Mouse (Mus musculus): ENCODE data around the gene Cd38. TPM values are rescaled to one million over a fixed set of nuclear protein-coding genes. Genes with fewer than 3 reads are reported as not detected.

Cd38 gene
- total RNA-seq, 1 experiment: 11.2 TPM

DNA sequence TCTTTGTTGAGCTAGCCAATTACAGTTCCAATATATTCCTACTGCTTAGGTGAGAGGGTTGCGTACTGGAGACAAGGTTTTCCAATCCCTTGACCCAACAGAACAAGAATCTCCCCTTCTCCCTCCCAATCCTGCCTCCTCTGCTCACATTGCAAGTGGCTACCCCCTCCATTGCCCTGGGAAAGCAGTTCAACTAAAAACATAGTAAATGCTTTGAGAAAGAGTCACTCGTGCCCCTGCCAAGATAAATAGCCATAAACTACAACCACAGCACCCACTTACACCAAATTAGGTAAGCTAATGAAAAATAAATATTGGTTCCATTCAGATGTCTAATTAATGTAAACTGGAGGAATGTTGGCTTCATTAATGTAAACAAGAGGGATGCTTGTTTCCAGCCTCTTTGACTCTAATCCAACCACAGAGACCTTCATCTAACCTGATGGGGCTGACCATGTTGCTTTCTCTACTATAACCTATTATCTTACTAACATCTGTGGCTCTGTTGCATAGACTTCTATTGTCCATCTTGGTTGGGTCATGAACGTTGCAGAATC is 91.6 kb downstream of the Cd38 start:
- H3K9ac ChIP-seq (ENCODE audit: insufficient read depth, low read depth, low read length, poor library complexity, severe bottlenecking): no peak overlapping the region
- no peak for DNase-seq (ENCODE audit: low read depth, low spot score)
- H3K27ac ChIP-seq (ENCODE audit: insufficient read depth, low read depth, low read length, poor library complexity, severe bottlenecking): no peak overlapping the region
- in situ Hi-C loops (cut with MboI; ENCODE audit: low sequenced_read_pairs in 2 of 2, unreplicated experiment in 2 of 2): no loop called here
- H3K36me3 ChIP-seq (ENCODE audit: control insufficient read depth, insufficient read depth, low read length, poor library complexity, severe bottlenecking): no peaks in the 10 kb centered on the region
- TF ChIP-seq ZC3H11A (IDR thresholded peaks at IDR 0.05; ENCODE audit: borderline replicate concordance, low read depth, low read length) (no peak), MAFK (IDR thresholded peaks at IDR 0.05; ENCODE audit: insufficient read depth, low read depth, low read length) (no peak), ZNF384 (IDR thresholded peaks at IDR 0.05; ENCODE audit: low read depth, low read length) (no peak), CHD2 (IDR thresholded peaks at IDR 0.05; ENCODE audit: low read depth, low read length) (no peak), HCFC1 (IDR thresholded peaks at IDR 0.05; ENCODE audit: borderline replicate concordance, insufficient read depth, low read length) (no peak)
- no peak overlapping the region for H3K4me3 ChIP-seq (ENCODE audit: insufficient read depth in 1 of 2, low read depth in 1 of 2, low read length in 2 of 2, poor library complexity in 1 of 2, severe bottlenecking in 1 of 2)
- no peaks in the 10 kb centered on the region for H3K9me3 ChIP-seq (ENCODE audit: control insufficient read depth, insufficient read depth, low read depth, low read length)
- H3K4me1 ChIP-seq (ENCODE audit: control insufficient read depth in 2 of 2, insufficient read depth in 2 of 2, low read length in 2 of 2, poor library complexity in 1 of 2): no peaks in the 10 kb centered on the region; a peak in 1 of 4 replicates

- no peak overlapping the region for H3K27ac ChIP-seq (ENCODE audit: insufficient read depth, low read depth, low read length, poor library complexity, severe bottlenecking)
- no peaks in the 10 kb centered on the region for H3K9me3 ChIP-seq (ENCODE audit: control insufficient read depth, insufficient read depth, low read depth, low read length)
- no peak for DNase-seq (ENCODE audit: low read depth, low spot score)
- H3K4me3 ChIP-seq (ENCODE audit: insufficient read depth in 1 of 2, low read depth in 1 of 2, low read length in 2 of 2, poor library complexity in 1 of 2, severe bottlenecking in 1 of 2): no peak overlapping the region
- no peaks in the 10 kb centered on the region for H3K36me3 ChIP-seq (ENCODE audit: control insufficient read depth, insufficient read depth, low read length, poor library complexity, severe bottlenecking)
- TF ChIP-seq CHD2 (IDR thresholded peaks at IDR 0.05; ENCODE audit: low read depth, low read length) (no peak), ZNF384 (IDR thresholded peaks at IDR 0.05; ENCODE audit: low read depth, low read length) (no peak)
- in situ Hi-C loops (cut with MboI; ENCODE audit: low sequenced_read_pairs in 2 of 2, unreplicated experiment in 2 of 2): no loop called here
- H3K9ac ChIP-seq (ENCODE audit: insufficient read depth, low read depth, low read length, poor library complexity, severe bottlenecking): no peak overlapping the region
- H3K4me1 ChIP-seq (ENCODE audit: control insufficient read depth in 2 of 2, insufficient read depth in 2 of 2, low read length in 2 of 2, poor library complexity in 1 of 2): no peaks in the 10 kb centered on the region
Observed at GRCm38 (mm10) chr5:43961056-43961455, 92.7 kb downstream of the Cd38 start.

Other genes starting within 250 kb of the Cd38 start
- 4.7 and 6.0 TPM in 2 replicates for gene Cc2d2a, start 206.2 kb upstream of the Cd38 start, total RNA-seq (2012; rRNA removed)
- 1.1 and 3.3 TPM in 2 replicates for gene Bst1, start 49.7 kb upstream of the Cd38 start, total RNA-seq (2012; rRNA removed)
- gene Fbxl5, start 46.9 kb upstream of the Cd38 start, total RNA-seq (2012; rRNA removed): 46.0 and 46.9 TPM in 2 replicates
- gene Gm7879, start 44.6 kb downstream of the Cd38 start, total RNA-seq (2012; rRNA removed): 0.74 and 1.9 TPM in 2 replicates
- gene Fgfbp1, start 113.2 kb downstream of the Cd38 start, total RNA-seq (2012; rRNA removed): 41.1 and 55.9 TPM in 2 replicates
- gene Prom1, start 233.5 kb downstream of the Cd38 start, total RNA-seq (2012; rRNA removed): 12.7 and 13.7 TPM in 2 replicates